Mouse (Mus musculus) neural tube, embryonic 13.5 days (tissue): ENCODE data around the gene Rph3al. TPM values are rescaled to one million over a fixed set of nuclear protein-coding genes. Genes with fewer than 3 reads are reported as not detected.

Experiments used
- ATAC-seq: fragments of 200-750 bp; cut with Nextera tagmentation; 2 replicates; pipeline ENCODE4 v1.8.0; 2017; ENCODE audit warnings: low read depth, mild to moderate bottlenecking, moderate TSS enrichment, moderate library complexity
- H3K27ac ChIP-seq: fragments of 300-500 bp; sonication (generic); replicated peaks from 2 replicates; pipeline ENCODE4 v1.5.1; 2015; ENCODE audit warnings: moderate library complexity, mild to moderate bottlenecking, inconsistent platforms
- H3K27me3 ChIP-seq: fragments of 300-500 bp; sonication (generic); 2 replicates; pipeline ENCODE4 v1.6.1; 2015; ENCODE audit warnings: mild to moderate bottlenecking, inconsistent platforms
- H3K36me3 ChIP-seq: fragments of 300-500 bp; sonication (generic); 2 replicates; pipeline ENCODE4 v1.6.1; 2015; ENCODE audit warnings: mild to moderate bottlenecking, inconsistent platforms
- H3K4me1 ChIP-seq: fragments of 300-500 bp; sonication (generic); replicated peaks from 2 replicates; pipeline ENCODE4 v1.6.1; 2015; ENCODE audit warnings: inconsistent platforms
- H3K4me2 ChIP-seq: fragments of 300-500 bp; sonication (generic); 2 replicates; pipeline ENCODE4 v1.6.1; 2015; ENCODE audit warnings: inconsistent platforms, mild to moderate bottlenecking, moderate library complexity
- H3K4me3 ChIP-seq: fragments of 300-500 bp; sonication (generic); 2 replicates; pipeline ENCODE4 v1.5.1; 2015; ENCODE audit warnings: mild to moderate bottlenecking, inconsistent platforms
- H3K9ac ChIP-seq: fragments of 300-500 bp; sonication (generic); 2 replicates; pipeline ENCODE4 v1.6.1; 2015; ENCODE audit warnings: moderate library complexity, mild to moderate bottlenecking, inconsistent platforms
- H3K9me3 ChIP-seq: fragments of 300-500 bp; sonication (generic); 2 replicates; pipeline ENCODE4 v1.6.1; 2016; ENCODE audit warnings: inconsistent platforms
- WGBS: fragments of 180-500 bp; shearing (Covaris S2); methylation state at CpG from one replicate; pipeline ENCODE4 v1.1.7; 2015; 5-methylcytosine and 5-hydroxymethylcytosine counted together
- polyA plus RNA-seq: library from polyadenylated mRNA; unstranded; fragments of >200 nt; fragmentation: Nextera tagmentation; extraction: Ambion mirVana; gene quantifications from 2 replicates; pipeline ENCODE4 v1.2.1, GENCODE M21; 2015

Gene Rph3al
- polyA plus RNA-seq, 1 experiment from 2014 or later: 1.7 TPM

DNA sequence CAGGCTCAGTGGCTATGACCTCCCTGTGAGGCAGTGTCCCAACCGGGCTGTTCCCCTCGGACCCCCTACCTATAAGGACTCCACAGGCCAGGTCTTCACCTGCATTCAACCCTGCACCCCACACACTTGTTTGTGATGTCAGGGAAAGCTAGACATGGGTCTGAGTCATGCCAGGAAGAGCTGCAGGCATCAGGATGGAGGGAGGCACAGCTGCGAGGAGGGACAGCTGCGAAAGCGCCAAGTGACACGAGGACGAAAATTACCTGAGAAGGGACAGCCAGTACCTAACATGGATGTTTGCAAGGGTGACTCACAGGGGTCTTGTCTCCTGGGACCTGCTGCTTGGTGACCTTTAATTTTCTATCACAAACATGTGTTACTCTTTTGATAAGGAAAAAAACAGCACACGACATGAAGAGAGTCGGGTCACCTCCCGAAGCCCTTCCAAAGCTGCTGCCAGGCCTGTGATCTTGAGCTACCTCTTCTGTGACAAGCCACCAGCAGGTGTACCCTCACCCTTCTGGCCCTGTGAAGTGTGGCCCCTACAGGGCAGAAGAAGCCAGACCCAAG lies 85.1 kb downstream of the Rph3al start:
- H3K9ac ChIP-seq: no peak overlapping the region
- no peak for ATAC-seq
- no peaks in the 10 kb centered on the region for H3K36me3 ChIP-seq
- H3K27me3 ChIP-seq: no peaks in the 10 kb centered on the region
- WGBS: 87% methylated on average over 10 of the region's 10 CpGs
- no peaks in the 10 kb centered on the region for H3K9me3 ChIP-seq
- no peak overlapping the region for H3K4me2 ChIP-seq
- H3K27ac ChIP-seq: peak overlapping the region; percentile 66; the same call in 1 of the 2 replicates
- peaks cover 20% of the 10 kb centered on the region for H3K4me1 ChIP-seq
- H3K4me3 ChIP-seq: no peak overlapping the region

DNA sequence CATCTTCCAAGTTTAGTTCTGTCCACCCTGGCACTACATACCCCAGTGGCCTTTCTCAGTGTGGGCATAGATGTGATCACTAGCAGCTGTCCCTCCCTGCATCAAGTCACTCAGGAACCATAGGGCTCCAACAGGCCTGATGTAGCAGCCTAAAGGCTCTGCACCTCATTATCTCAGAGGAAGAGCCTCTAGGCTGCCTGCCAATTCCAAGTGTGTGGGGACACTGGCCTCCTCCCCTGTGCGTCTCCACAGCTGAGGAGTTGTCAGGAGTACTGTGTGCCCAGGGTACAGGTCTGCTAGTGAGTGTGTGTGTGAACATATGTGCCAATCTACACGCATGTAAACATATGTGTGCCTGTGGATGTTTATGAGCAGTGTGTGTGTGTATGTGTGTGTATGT lies 85.7 kb downstream of the Rph3al start:
- WGBS: 53% methylated on average over 2 of the region's 2 CpGs
- Histone ChIP-seq H3K9me3 (no peaks in the 10 kb centered on the region), H3K4me1 (peaks cover 20% of the 10 kb centered on the region), H3K9ac (no peak overlapping the region), H3K4me2 (no peak overlapping the region), H3K27me3 (no peaks in the 10 kb centered on the region), H3K27ac (peak overlapping the region; percentile 66), H3K4me3 (no peak overlapping the region), H3K36me3 (no peaks in the 10 kb centered on the region)
- peak; percentile 48; the same call in 1 of the 2 replicates for ATAC-seq

- no peak overlapping the region for H3K4me2 ChIP-seq
- H3K9ac ChIP-seq: no peak overlapping the region
- no peaks in the 10 kb centered on the region for H3K9me3 ChIP-seq
- no peaks in the 10 kb centered on the region for H3K36me3 ChIP-seq
- no peaks in the 10 kb centered on the region for H3K27me3 ChIP-seq
- ATAC-seq: no peak
- H3K27ac ChIP-seq: no peak overlapping the region
- no peak overlapping the region for H3K4me3 ChIP-seq
- 75% methylated on average over 6 of the region's 6 CpGs for WGBS
- H3K4me1 ChIP-seq: peaks cover 35% of the 10 kb centered on the region
Measured at GRCm38 (mm10) chr11:75849552-75849951, 88.7 kb downstream of the Rph3al start.

GRCm38 (mm10) chr11:75846589-75846988 lies 91.6 kb downstream of the Rph3al start:
- Histone ChIP-seq H3K9me3 (no peaks in the 10 kb centered on the region), H3K27ac (peak overlapping the region; percentile 49; the same call in 1 of the 2 replicates)

GRCm38 (mm10) chr11:75845675-75846074 lies 92.6 kb downstream of the Rph3al start:
- Histone ChIP-seq H3K36me3 (no peaks in the 10 kb centered on the region), H3K9me3 (no peaks in the 10 kb centered on the region), H3K4me3 (no peak overlapping the region), H3K9ac (no peak overlapping the region), H3K27me3 (no peaks in the 10 kb centered on the region), H3K4me1 (peaks cover 33% of the 10 kb centered on the region), H3K4me2 (no peak overlapping the region), H3K27ac (no peak overlapping the region)
- WGBS: 38% methylated on average over 7 of the region's 7 CpGs
- no peak for ATAC-seq

More at GRCm38 (mm10) chr11:75846589-75846988, 91.6 kb downstream of the Rph3al start:
- no peak overlapping the region for H3K4me2 ChIP-seq
- no peaks in the 10 kb centered on the region for H3K27me3 ChIP-seq
- no peak; the same call in 1 of the 2 replicates for ATAC-seq
- no peaks in the 10 kb centered on the region for H3K36me3 ChIP-seq
- H3K4me3 ChIP-seq: no peak overlapping the region
- no peak overlapping the region for H3K9ac ChIP-seq
- peaks cover 28% of the 10 kb centered on the region for H3K4me1 ChIP-seq
- 33% methylated on average over 7 of the region's 7 CpGs for WGBS

- no peak overlapping the region for H3K9ac ChIP-seq
- no peaks in the 10 kb centered on the region for H3K9me3 ChIP-seq
- peaks cover 35% of the 10 kb centered on the region for H3K4me1 ChIP-seq
- 78% methylated on average over 4 of the region's 4 CpGs for WGBS
- H3K27me3 ChIP-seq: no peaks in the 10 kb centered on the region
- no peak overlapping the region for H3K4me2 ChIP-seq
- no peaks in the 10 kb centered on the region for H3K36me3 ChIP-seq
- no peak overlapping the region for H3K4me3 ChIP-seq
- ATAC-seq: no peak
- H3K27ac ChIP-seq: no peak overlapping the region
Measured at GRCm38 (mm10) chr11:75842904-75843619, 95.2 kb downstream of the Rph3al start.

GRCm38 (mm10) chr11:75841503-75841902 lies 96.7 kb downstream of the Rph3al start:
- Histone ChIP-seq H3K9me3 (no peaks in the 10 kb centered on the region), H3K27ac (no peak overlapping the region), H3K4me3 (no peak overlapping the region), H3K9ac (0 out of 2 replicates have a peak overlapping the region, but pooled peaks have one; percentile 5), H3K27me3 (no peaks in the 10 kb centered on the region), H3K4me2 (no peak overlapping the region), H3K36me3 (no peaks in the 10 kb centered on the region), H3K4me1 (peaks cover 31% of the 10 kb centered on the region)
- no peak for ATAC-seq
- 70% methylated on average over 3 of the region's 3 CpGs for WGBS

DNA sequence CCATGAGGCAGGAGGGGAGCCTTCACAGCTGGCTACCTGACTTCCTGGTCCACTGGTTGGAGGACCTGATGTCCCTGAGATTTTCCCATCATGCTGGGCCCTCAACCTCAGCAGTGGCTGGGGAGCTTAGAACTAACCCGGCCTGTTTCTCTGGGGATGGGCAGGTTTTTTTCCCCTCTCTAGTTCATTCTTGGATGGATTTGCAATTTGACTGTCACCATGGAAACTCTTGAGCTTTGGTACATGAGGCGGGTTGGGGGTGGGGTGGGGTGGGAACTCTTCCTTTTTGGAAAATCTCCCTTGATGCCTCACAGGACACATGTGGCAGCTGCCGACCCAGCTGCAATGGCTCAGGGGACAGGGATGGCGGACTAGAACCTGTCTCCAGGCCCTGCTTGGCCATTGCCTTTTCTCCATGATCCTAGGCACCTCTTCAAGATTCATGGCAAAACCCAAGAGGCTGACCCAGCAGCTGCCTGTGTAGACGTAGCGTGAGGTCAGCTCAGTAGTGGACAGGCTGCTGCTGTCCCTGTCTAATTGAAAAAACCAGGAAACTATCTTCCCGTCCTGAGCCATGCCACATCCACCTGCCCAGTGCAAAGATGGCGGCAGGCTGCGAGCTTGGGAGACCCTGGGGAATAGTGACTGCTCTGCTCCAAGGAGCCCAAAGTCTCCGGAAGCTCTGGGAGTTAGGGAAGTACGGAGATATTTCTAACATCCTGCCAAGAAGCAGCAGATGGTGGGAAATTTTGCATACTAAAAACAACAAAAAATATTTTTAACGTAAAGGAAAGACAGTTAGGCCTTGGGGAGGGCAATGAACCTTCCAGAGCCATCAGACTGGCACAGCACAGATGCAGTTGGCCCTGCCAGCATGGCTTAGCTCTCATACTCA lies 98.4 kb downstream of the Rph3al start:
- Histone ChIP-seq H3K27ac (no peak overlapping the region), H3K4me2 (no peak overlapping the region)

DNA sequence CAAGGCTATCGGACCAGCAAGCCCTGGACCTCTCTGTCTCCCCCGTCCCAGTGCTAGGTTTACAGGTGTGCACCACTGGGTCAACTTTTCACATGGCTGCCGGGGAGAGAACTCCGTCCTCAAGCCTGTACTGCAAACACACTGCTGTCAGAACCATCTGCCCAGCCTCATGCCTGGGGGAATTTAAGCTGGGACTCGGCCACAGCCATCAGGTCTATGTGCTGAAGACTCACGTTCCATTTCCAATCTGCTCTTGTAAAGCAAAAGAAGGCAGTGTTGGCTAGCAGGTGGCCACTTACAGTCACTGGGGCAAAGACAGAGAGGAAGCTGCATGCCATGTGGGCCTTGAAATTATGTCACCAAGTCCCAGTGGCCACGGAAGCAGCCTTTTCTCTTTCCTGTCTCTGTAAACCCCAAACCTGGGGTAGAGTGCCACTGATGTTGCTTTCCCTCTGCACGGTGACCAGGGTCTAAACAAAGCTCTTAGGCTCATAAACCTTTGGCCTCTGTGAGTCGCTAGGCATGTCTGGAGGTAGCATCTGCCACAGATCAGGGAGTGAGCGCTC lies 99.3 kb downstream of the Rph3al start:
- H3K4me2 ChIP-seq: no peak overlapping the region
- H3K4me3 ChIP-seq: no peak overlapping the region
- H3K36me3 ChIP-seq: no peaks in the 10 kb centered on the region
- peaks cover 20% of the 10 kb centered on the region for H3K4me1 ChIP-seq
- no peak for ATAC-seq
- no peaks in the 10 kb centered on the region for H3K27me3 ChIP-seq
- H3K9me3 ChIP-seq: no peaks in the 10 kb centered on the region
- H3K27ac ChIP-seq: no peak overlapping the region
- WGBS: 64% methylated on average over 10 of the region's 10 CpGs
- H3K9ac ChIP-seq: no peak overlapping the region

More for the DNA sequence above, 98.4 kb downstream of the Rph3al start:
- Histone ChIP-seq H3K27me3 (no peaks in the 10 kb centered on the region), H3K36me3 (no peaks in the 10 kb centered on the region), H3K4me3 (no peak overlapping the region), H3K9ac (no peak overlapping the region), H3K9me3 (no peaks in the 10 kb centered on the region), H3K4me1 (peaks cover 20% of the 10 kb centered on the region)
- WGBS: 77% methylated on average over 12 of the region's 12 CpGs
- ATAC-seq: no peak

GRCm38 (mm10) chr11:75836240-75836610 lies 102.0 kb downstream of the Rph3al start:
- ATAC-seq: no peak
- WGBS: 72% methylated on average over 11 of the region's 11 CpGs

GRCm38 (mm10) chr11:75835587-75836239 lies 102.5 kb downstream of the Rph3al start:
- Histone ChIP-seq H3K9ac (no peak overlapping the region), H3K27ac (no peak overlapping the region), H3K4me2 (no peak overlapping the region), H3K4me1 (peaks cover 3% of the 10 kb centered on the region; the same call in 1 of the 2 replicates), H3K9me3 (no peaks in the 10 kb centered on the region), H3K27me3 (no peaks in the 10 kb centered on the region), H3K36me3 (no peaks in the 10 kb centered on the region), H3K4me3 (no peak overlapping the region)
- WGBS: 81% methylated on average over 11 of the region's 11 CpGs
- ATAC-seq: no peak

More at GRCm38 (mm10) chr11:75836240-75836610, 102.0 kb downstream of the Rph3al start:
- Histone ChIP-seq H3K9ac (no peak overlapping the region), H3K27ac (no peak overlapping the region), H3K4me1 (peaks cover 4% of the 10 kb centered on the region; the same call in 1 of the 2 replicates), H3K36me3 (no peaks in the 10 kb centered on the region), H3K4me3 (no peak overlapping the region), H3K27me3 (no peaks in the 10 kb centered on the region), H3K4me2 (no peak overlapping the region), H3K9me3 (no peaks in the 10 kb centered on the region)
